ENCODE assay signal across 9 mouse cellular contexts in the genomic region with DNA sequence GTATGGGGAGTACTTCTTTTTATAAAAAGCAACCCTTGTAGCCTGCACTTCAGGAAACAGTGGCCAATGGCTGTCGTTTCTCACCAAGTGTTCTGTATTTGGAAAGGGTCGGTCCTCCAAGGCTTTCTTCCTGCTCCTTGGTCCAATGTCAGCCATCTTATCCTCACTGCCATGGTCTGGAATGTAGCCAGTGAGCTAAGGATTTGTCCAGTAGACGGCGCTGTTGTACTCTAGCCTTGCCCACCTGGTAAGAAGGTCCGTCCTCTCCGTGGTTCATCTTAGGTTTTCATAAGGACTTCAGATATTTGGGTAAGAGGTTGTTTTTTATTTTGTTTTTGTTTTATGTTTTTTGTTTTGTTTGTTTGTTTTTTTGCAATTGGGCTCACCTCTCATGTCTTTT.
A peak's percentile ranks its signal among the peaks of the same experiment; 100 is the strongest.
DNase-seq lines count a peak whose midpoint lies in the region; ATAC-seq lines count a peak whose summit lies in the region.
"Had no signal": no experiment of that assay in that cellular context is flagged by ENCODE, and none has a peak within 500 bp of the region (broad histone marks: within the 10 kb centered on the region; RNA-seq: fewer than 3 reads in every experiment).

No protein-coding gene starts in this region.

- no peaks in the 10 kb centered on the region for H3K4me1 ChIP-seq in intestine, embryonic 16.5 days (ENCODE audit: control insufficient read depth, insufficient read depth, low read length)
- no peaks in the 10 kb centered on the region for H3K4me1 ChIP-seq in intestine, embryonic 15.5 days (replicated peaks)
- no peaks in the 10 kb centered on the region for H3K4me1 ChIP-seq in midbrain, embryonic 12.5 days
- H3K4me1 ChIP-seq: liver, embryonic 15.5 days had no signal

- H3K36me3 ChIP-seq in intestine, embryonic 16.5 days (ENCODE audit: control insufficient read depth, insufficient read depth, low read length): no peaks in the 10 kb centered on the region
- H3K36me3 ChIP-seq in intestine, embryonic 15.5 days: no peaks in the 10 kb centered on the region
- no peaks in the 10 kb centered on the region for H3K36me3 ChIP-seq in midbrain, embryonic 12.5 days
- H3K36me3 ChIP-seq: liver, embryonic 15.5 days had no signal

- no peak overlapping the region for H3K4me3 ChIP-seq in intestine, embryonic 16.5 days (ENCODE audit: low read length)
- no peak overlapping the region for H3K4me3 ChIP-seq in intestine, embryonic 15.5 days (replicated peaks)
- no peak overlapping the region for H3K4me3 ChIP-seq in midbrain, embryonic 12.5 days
- H3K4me3 ChIP-seq: liver, embryonic 15.5 days had no signal

- intact Hi-C loops in heart, postnatal 10 days (cut with DNase I): loop anchor here (5.0 to 10.0 kb wide), 2 partner anchors 285 to 592 kb away; a partner anchor contains a TSS

- DNase-seq in R1 (ENCODE audit: low read depth, low spot score): peak; percentile 87
- peak; percentile 14 for DNase-seq in cerebellum, adult 9-11 months
- DNase-seq in heart, postnatal 10 days: peak; percentile 56 to 65
- DNase-seq in left cerebral cortex, adult 8-10 months (ENCODE audit: low spot score in 2 of 2): peak; percentile 15 to 20
- peak; percentile 18 to 22 for DNase-seq in urinary bladder, postnatal 36 days (ENCODE audit: low spot score in 2 of 2)

- H3K27me3 ChIP-seq in intestine, embryonic 16.5 days (replicated peaks; ENCODE audit: control insufficient read depth, insufficient read depth, low read length): no peaks in the 10 kb centered on the region
- H3K27me3 ChIP-seq in intestine, embryonic 15.5 days (replicated peaks): no peaks in the 10 kb centered on the region
- no peaks in the 10 kb centered on the region for H3K27me3 ChIP-seq in midbrain, embryonic 12.5 days
- H3K27me3 ChIP-seq: liver, embryonic 15.5 days had no signal

- peak; percentile 31; the same call in 1 of the 2 replicates for ATAC-seq in intestine, embryonic 16.5 days
- no peak for ATAC-seq in intestine, embryonic 15.5 days
- ATAC-seq in midbrain, embryonic 12.5 days (ENCODE audit: low FRiP score, low read depth): 0 out of 2 replicates have a peak, but pooled peaks have one; percentile 47

- H3K9ac ChIP-seq in intestine, embryonic 16.5 days (ENCODE audit: low read depth, low read length): no peak overlapping the region
- H3K9ac ChIP-seq in intestine, embryonic 15.5 days: no peak overlapping the region
- no peak overlapping the region for H3K9ac ChIP-seq in midbrain, embryonic 12.5 days (replicated peaks)
- H3K9ac ChIP-seq: liver, embryonic 15.5 days had no signal

- H3K9me3 ChIP-seq in intestine, embryonic 16.5 days (ENCODE audit: control insufficient read depth, low read length): no peaks in the 10 kb centered on the region
- H3K9me3 ChIP-seq in intestine, embryonic 15.5 days: no peaks in the 10 kb centered on the region
- no peaks in the 10 kb centered on the region for H3K9me3 ChIP-seq in midbrain, embryonic 12.5 days
- H3K9me3 ChIP-seq: liver, embryonic 15.5 days had no signal

- no peak overlapping the region for H3K27ac ChIP-seq in intestine, embryonic 16.5 days (ENCODE audit: low read length)
- H3K27ac ChIP-seq in intestine, embryonic 15.5 days: no peak overlapping the region
- H3K27ac ChIP-seq in midbrain, embryonic 12.5 days (replicated peaks): no peak overlapping the region
- H3K27ac ChIP-seq: liver, embryonic 15.5 days had no signal

- H3K4me2 ChIP-seq in intestine, embryonic 16.5 days (ENCODE audit: low read depth, low read length): no peak overlapping the region
- no peak overlapping the region for H3K4me2 ChIP-seq in intestine, embryonic 15.5 days (replicated peaks)
- no peak overlapping the region for H3K4me2 ChIP-seq in midbrain, embryonic 12.5 days (replicated peaks)
- H3K4me2 ChIP-seq: liver, embryonic 15.5 days had no signal

- WGBS in intestine, embryonic 16.5 days: 27% methylated on average over 6 of the region's 6 CpGs
- 29% methylated on average over 6 of the region's 6 CpGs for WGBS in intestine, embryonic 15.5 days
- 26% methylated on average over 6 of the region's 6 CpGs for WGBS in midbrain, embryonic 12.5 days

Comparison
In these comparisons a context has a peak if more than half of its experiments do, and no peak if none do; other contexts are left out.
1. DNase-seq: peak in every context shown above with its lines; median percentile 87 in R1; 60 in heart, postnatal 10 days; 20 in urinary bladder, postnatal 36 days; 18 in left cerebral cortex, adult 8-10 months; 14 in cerebellum, adult 9-11 months.